Mouse (Mus musculus): ENCODE measurements at regions not wholly inside any gene's neighbourhood (a gene's known extent, or its start where the extent isn't known, plus 50 kb on each side); places are given as distances from the start of the nearest gene placed in this dataset.

DNA sequence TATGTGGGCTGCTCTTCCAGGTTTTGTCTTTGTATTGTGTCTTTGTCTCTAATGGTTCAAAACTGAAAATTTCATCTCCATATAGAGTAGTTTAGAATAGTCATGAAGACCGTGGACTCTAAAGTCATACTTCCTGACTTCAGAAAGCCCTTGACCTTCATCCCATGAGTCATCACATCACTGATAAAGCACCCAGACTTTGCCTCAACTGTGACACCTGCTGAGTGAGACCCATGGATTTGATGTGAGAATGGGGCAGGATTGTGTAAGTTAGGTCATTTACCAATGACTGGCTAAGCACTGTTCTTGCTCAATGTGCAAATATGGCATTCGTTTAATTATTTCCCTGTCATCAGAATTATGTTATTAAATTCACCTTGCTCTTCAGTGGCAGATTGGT lies 714.2 kb downstream of the Tmem132b start:
- no peaks in the 10 kb centered on the region for H3K36me3 ChIP-seq (replicated peaks; ENCODE audit: control insufficient read depth, insufficient read depth)
- ATAC-seq (ENCODE audit: low FRiP score) (no peak), DNase-seq (ENCODE audit: low spot score) (no peak)
- no peak overlapping the region for H3K27ac ChIP-seq
- H3K4me2 ChIP-seq (replicated peaks): no peak overlapping the region
- no peak overlapping the region for H3K4me3 ChIP-seq (replicated peaks; ENCODE audit: low read length)
- no peaks in the 10 kb centered on the region for H3K9me3 ChIP-seq (ENCODE audit: control insufficient read depth, low read length)
- WGBS: 93% methylated on average over 2 of the region's 2 CpGs
- H3K27me3 ChIP-seq (ENCODE audit: control insufficient read depth, insufficient read depth, low read length): no peaks in the 10 kb centered on the region
- no peak overlapping the region for H3K9ac ChIP-seq
- H3K4me1 ChIP-seq (replicated peaks; ENCODE audit: control insufficient read depth, insufficient read depth, low read length): no peaks in the 10 kb centered on the region

DNA sequence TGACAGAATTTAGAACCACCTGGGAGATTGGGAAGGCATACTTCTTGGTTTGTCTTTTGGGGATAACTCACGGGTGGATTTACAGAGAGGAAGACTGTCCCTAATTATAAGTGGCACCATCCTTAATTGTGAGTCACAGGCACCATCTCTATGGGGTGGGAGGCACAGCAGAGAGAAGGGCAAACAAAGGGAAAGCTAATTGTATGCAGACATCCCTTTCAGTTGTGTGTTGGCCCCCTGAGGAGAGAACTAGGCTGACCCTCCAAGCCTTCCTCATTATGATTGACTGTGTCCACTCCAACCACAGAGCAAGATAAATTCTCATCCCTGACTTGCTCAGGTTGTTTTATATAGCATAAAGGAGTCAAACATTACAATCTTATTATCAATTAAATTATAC lies 718.8 kb downstream of the Tmem132b start:
- no peaks in the 10 kb centered on the region for H3K36me3 ChIP-seq (replicated peaks; ENCODE audit: control insufficient read depth, insufficient read depth)
- no peak overlapping the region for H3K4me3 ChIP-seq (replicated peaks; ENCODE audit: low read length)
- no peaks in the 10 kb centered on the region for H3K27me3 ChIP-seq (ENCODE audit: control insufficient read depth, insufficient read depth, low read length)
- WGBS: 10% methylated on average over 1 of the region's 1 CpGs
- H3K4me2 ChIP-seq (replicated peaks): no peak overlapping the region
- no peak overlapping the region for H3K27ac ChIP-seq
- ATAC-seq (ENCODE audit: low FRiP score): no peak
- no peak overlapping the region for H3K9ac ChIP-seq
- no peak for DNase-seq (ENCODE audit: low spot score)
- H3K9me3 ChIP-seq (ENCODE audit: control insufficient read depth, low read length): no peaks in the 10 kb centered on the region
- no peaks in the 10 kb centered on the region for H3K4me1 ChIP-seq (replicated peaks; ENCODE audit: control insufficient read depth, insufficient read depth, low read length)

DNA sequence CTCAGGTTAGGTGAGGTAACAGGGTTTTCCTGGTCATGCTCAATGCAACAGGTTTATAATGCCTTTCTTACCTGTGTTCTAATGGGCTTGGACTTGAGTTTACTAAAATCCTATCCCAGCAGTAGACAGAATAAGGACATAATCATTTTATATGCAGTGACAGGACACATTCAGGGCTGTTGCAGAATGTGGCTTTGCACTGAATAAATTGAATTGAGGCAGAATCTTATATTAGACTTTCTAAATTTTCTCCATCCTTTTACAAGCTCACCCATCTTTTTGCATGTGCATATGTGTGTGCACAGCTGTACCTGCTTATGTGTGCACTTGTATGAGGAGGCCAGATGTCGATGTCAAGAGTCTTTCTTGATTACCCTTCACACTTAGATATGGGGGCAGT lies 723.1 kb downstream of the Tmem132b start:
- H3K27ac ChIP-seq: no peak overlapping the region
- H3K4me3 ChIP-seq (replicated peaks; ENCODE audit: low read length): no peak overlapping the region
- no peak for DNase-seq (ENCODE audit: low spot score)
- no peak overlapping the region for H3K9ac ChIP-seq
- ATAC-seq (ENCODE audit: low FRiP score): no peak
- no peaks in the 10 kb centered on the region for H3K36me3 ChIP-seq (replicated peaks; ENCODE audit: control insufficient read depth, insufficient read depth)
- no peak overlapping the region for H3K4me2 ChIP-seq (replicated peaks)
- H3K27me3 ChIP-seq (ENCODE audit: control insufficient read depth, insufficient read depth, low read length): no peaks in the 10 kb centered on the region
- H3K9me3 ChIP-seq (ENCODE audit: control insufficient read depth, low read length): no peaks in the 10 kb centered on the region
- 88% methylated on average over 1 of the region's 1 CpGs for WGBS
- H3K4me1 ChIP-seq (replicated peaks; ENCODE audit: control insufficient read depth, insufficient read depth, low read length): no peaks in the 10 kb centered on the region

DNA sequence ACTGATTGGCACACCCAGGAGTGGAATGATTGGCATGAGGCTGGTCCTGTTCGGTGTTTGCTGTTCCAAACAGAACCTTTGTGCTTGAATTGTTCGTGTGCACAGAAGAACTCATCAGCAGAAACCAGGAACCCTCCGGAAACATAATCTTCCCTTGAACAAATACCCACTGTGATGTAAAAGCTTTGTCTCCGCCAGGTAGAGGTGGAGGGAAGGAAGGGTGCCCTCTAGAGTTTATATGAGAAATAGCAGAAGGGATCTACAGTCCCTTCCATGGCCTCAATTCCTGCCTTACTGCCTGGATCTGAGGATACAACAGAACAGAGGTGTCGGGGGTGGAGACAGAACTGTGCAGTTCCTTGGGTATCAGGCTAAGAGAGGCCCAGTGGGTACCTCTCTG lies 726.3 kb downstream of the Tmem132b start:
- H3K9me3 ChIP-seq (ENCODE audit: control insufficient read depth, low read length): no peaks in the 10 kb centered on the region
- H3K4me1 ChIP-seq (replicated peaks; ENCODE audit: control insufficient read depth, insufficient read depth, low read length): no peaks in the 10 kb centered on the region
- no peak overlapping the region for H3K4me3 ChIP-seq (replicated peaks; ENCODE audit: low read length)
- no peaks in the 10 kb centered on the region for H3K27me3 ChIP-seq (ENCODE audit: control insufficient read depth, insufficient read depth, low read length)
- DNase-seq (ENCODE audit: low spot score) (no peak), ATAC-seq (ENCODE audit: low FRiP score) (no peak)
- no peak overlapping the region for H3K27ac ChIP-seq
- WGBS: 84% methylated on average over 5 of the region's 5 CpGs
- H3K36me3 ChIP-seq (replicated peaks; ENCODE audit: control insufficient read depth, insufficient read depth): no peaks in the 10 kb centered on the region
- no peak overlapping the region for H3K9ac ChIP-seq
- no peak overlapping the region for H3K4me2 ChIP-seq (replicated peaks)

DNA sequence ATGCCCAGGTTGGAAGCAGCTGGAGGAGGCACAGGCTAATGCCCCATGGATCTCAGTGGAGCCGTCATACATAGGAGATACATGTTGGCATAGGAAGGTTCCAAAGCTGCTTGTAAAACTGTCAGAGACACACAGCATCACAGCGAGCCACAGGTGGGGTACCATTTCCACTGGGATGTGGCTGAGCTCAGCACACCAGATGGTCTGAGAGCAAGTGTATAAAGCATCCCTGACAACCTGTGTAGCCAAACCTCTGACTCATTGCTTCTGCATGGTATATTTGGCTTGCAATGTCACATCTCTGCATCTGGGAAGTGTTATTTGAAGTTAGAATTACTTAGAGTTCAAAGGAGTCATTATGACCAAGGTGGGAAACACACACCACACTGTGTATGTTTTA lies 734.9 kb downstream of the Tmem132b start:
- Histone ChIP-seq H3K4me3 (replicated peaks; ENCODE audit: low read length) (no peak overlapping the region), H3K27ac (no peak overlapping the region), H3K9ac (no peak overlapping the region), H3K27me3 (ENCODE audit: control insufficient read depth, insufficient read depth, low read length) (no peaks in the 10 kb centered on the region), H3K36me3 (replicated peaks; ENCODE audit: control insufficient read depth, insufficient read depth) (no peaks in the 10 kb centered on the region), H3K4me2 (replicated peaks) (no peak overlapping the region), H3K4me1 (replicated peaks; ENCODE audit: control insufficient read depth, insufficient read depth, low read length) (no peaks in the 10 kb centered on the region), H3K9me3 (ENCODE audit: control insufficient read depth, low read length) (no peaks in the 10 kb centered on the region)
- no peak for ATAC-seq (ENCODE audit: low FRiP score)
- 89% methylated on average over 2 of the region's 2 CpGs for WGBS
- no peak for DNase-seq (ENCODE audit: low spot score)

DNA sequence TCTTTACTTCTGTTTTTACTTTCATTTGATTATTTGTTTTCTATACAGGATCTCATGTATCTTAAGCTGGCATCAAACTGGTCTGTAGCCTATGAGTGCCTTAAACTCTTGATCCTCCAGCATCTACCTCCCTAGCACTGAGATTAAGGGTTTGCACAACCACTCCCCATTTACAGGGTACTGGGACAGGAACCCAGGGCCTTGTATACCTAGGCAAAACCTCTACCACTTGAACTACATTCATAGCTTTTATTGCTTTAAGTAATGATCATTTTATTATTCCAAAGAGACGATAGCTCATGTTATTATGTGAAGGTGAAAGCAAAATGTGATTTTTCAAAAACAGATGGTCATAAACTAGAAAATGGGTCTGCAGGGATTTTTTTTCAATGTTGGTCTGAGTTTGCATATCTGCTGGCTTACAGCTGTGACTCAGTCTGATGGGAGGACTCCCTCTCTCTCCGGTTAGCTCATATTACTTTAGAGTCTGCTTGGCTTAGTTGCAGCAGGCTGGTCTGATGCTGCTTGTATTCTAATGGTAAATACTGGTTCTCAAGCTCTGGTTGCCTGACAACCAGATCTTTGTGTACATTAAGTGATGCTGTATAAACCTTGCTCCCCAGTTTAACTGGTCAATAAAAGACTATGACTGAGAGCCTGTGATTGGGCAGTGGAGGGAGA lies 735.5 kb downstream of the Tmem132b start:
- Histone ChIP-seq H3K4me1 (replicated peaks; ENCODE audit: control insufficient read depth, insufficient read depth, low read length) (no peaks in the 10 kb centered on the region), H3K36me3 (replicated peaks; ENCODE audit: control insufficient read depth, insufficient read depth) (no peaks in the 10 kb centered on the region), H3K4me3 (replicated peaks; ENCODE audit: low read length) (no peak overlapping the region), H3K9me3 (ENCODE audit: control insufficient read depth, low read length) (no peaks in the 10 kb centered on the region), H3K27ac (no peak overlapping the region), H3K27me3 (ENCODE audit: control insufficient read depth, insufficient read depth, low read length) (no peaks in the 10 kb centered on the region), H3K9ac (no peak overlapping the region), H3K4me2 (replicated peaks) (no peak overlapping the region)
- ATAC-seq (ENCODE audit: low FRiP score) (no peak), DNase-seq (ENCODE audit: low spot score) (no peak)
- 73% methylated on average over 2 of the region's 2 CpGs for WGBS

DNA sequence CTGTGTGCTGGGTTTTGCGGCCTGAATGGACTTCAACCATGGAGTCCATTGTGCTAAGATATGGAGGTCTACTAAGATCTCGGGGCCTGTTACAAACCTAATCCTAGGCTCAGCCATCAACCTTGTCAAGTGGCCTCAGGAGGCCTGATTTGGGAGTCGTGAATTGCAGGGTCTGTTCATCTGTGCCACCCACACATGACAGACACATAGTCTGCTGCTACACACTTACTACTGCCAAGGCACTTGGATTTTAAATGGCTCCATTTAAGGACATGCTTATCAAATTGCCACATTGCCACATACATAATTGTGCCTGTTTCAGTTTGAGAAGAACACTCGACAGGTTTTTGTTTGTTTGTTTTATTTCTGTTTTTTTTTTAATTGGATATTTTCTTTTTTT lies 737.0 kb downstream of the Tmem132b start:
- Histone ChIP-seq H3K4me2 (replicated peaks) (no peak overlapping the region), H3K27ac (no peak overlapping the region), H3K4me1 (replicated peaks; ENCODE audit: control insufficient read depth, insufficient read depth, low read length) (no peaks in the 10 kb centered on the region), H3K4me3 (replicated peaks; ENCODE audit: low read length) (no peak overlapping the region), H3K9ac (no peak overlapping the region), H3K9me3 (ENCODE audit: control insufficient read depth, low read length) (no peaks in the 10 kb centered on the region), H3K27me3 (ENCODE audit: control insufficient read depth, insufficient read depth, low read length) (no peaks in the 10 kb centered on the region), H3K36me3 (replicated peaks; ENCODE audit: control insufficient read depth, insufficient read depth) (no peaks in the 10 kb centered on the region)
- ATAC-seq (ENCODE audit: low FRiP score): no peak
- no peak for DNase-seq (ENCODE audit: low spot score)
- 77% methylated on average over 4 of the region's 4 CpGs for WGBS

DNA sequence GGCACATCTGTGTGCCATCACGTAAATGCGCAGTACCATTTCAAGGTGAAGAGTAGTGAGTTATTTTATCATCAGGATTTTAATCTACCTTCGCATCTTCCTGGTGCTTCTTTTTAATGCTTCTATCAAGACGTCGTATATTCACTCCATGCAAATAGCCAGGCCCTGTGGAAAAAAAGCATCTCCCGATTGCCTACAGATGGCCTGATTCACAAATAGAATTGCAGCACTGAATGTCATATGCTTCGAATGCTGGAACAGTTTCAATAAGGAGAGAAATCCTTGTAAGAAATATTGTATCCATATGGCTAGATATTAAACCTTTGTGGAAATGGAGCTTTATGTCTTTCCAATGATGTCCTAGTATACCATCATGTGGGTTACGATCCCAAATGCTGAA lies 742.7 kb downstream of the Tmem132b start:
- no peak overlapping the region for H3K27ac ChIP-seq
- no peak overlapping the region for H3K4me2 ChIP-seq (replicated peaks)
- no peak overlapping the region for H3K4me3 ChIP-seq (replicated peaks; ENCODE audit: low read length)
- no peak for ATAC-seq (ENCODE audit: low FRiP score)
- H3K27me3 ChIP-seq (ENCODE audit: control insufficient read depth, insufficient read depth, low read length): no peaks in the 10 kb centered on the region
- H3K9ac ChIP-seq: no peak overlapping the region
- no peak for DNase-seq (ENCODE audit: low spot score)
- 81% methylated on average over 8 of the region's 8 CpGs for WGBS
- H3K4me1 ChIP-seq (replicated peaks; ENCODE audit: control insufficient read depth, insufficient read depth, low read length): no peaks in the 10 kb centered on the region
- no peaks in the 10 kb centered on the region for H3K36me3 ChIP-seq (replicated peaks; ENCODE audit: control insufficient read depth, insufficient read depth)
- H3K9me3 ChIP-seq (ENCODE audit: control insufficient read depth, low read length): no peaks in the 10 kb centered on the region

DNA sequence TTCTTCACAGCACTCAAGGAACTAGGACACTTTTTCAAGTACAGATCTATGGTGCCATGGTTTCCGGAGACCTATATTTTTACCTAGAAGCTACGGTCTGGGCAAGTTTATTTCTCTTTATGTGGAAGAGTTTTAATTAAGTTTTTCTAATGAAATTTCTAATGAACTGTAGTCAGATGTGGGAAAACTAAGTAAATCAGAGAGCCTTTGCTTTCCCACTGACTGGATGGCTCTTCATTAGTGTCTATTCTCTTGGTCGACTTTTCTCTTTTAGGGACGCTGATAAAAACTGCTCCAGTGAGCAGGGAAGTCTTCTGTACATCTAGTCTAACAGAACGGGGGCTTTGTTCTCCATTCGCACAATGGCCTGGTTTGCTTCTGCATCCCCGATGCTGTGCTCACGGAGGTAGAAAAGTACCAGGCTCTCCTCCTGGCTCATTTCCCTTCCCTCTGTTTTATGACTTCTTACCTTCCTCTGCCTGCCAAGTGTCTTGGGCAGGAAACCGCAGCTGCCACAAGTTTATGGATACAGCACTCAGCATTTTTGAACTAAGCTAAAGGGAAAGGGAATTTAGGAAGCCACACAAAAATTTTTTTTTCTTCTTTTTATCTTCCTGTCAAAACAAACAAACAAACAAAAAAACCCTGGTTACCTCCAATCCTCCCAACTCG lies 749.6 kb downstream of the Tmem132b start:
- DNase-seq (ENCODE audit: low spot score): no peak
- 17% methylated on average over 10 of the region's 10 CpGs for WGBS

DNA sequence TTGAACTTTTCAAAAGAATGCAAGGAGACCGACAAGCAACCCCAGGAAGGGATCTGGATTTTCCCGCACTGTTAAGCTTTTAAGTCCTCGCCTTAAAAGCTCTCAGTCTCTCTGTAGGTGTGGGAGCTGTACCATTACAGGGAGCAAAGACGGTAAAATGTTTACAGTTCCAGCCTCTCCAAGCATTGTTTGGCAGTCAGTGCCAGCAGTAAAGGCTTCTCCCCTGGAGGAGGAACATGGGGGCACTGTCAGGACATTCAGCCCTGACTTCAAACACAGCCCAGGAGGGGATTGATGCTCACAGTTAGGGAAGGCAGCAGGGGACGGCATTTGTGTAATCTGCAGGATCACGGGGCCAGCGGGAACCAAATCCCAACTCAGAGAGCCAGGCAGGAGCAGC lies 750.2 kb downstream of the Tmem132b start:
- WGBS: 6% methylated on average over 7 of the region's 7 CpGs
- no peak overlapping the region for H3K4me2 ChIP-seq (replicated peaks)

More for the DNA sequence above, 749.6 kb downstream of the Tmem132b start:
- no peak for ATAC-seq (ENCODE audit: low FRiP score)
- Histone ChIP-seq H3K27ac (no peak overlapping the region), H3K9me3 (ENCODE audit: control insufficient read depth, low read length) (no peaks in the 10 kb centered on the region), H3K36me3 (replicated peaks; ENCODE audit: control insufficient read depth, insufficient read depth) (no peaks in the 10 kb centered on the region), H3K4me2 (replicated peaks) (no peak overlapping the region), H3K9ac (no peak overlapping the region), H3K4me1 (replicated peaks; ENCODE audit: control insufficient read depth, insufficient read depth, low read length) (no peaks in the 10 kb centered on the region), H3K27me3 (ENCODE audit: control insufficient read depth, insufficient read depth, low read length) (no peaks in the 10 kb centered on the region), H3K4me3 (replicated peaks; ENCODE audit: low read length) (no peak overlapping the region)

More for the DNA sequence above, 750.2 kb downstream of the Tmem132b start:
- H3K27ac ChIP-seq: no peak overlapping the region
- H3K9ac ChIP-seq: no peak overlapping the region
- H3K4me3 ChIP-seq (replicated peaks; ENCODE audit: low read length): no peak overlapping the region
- no peaks in the 10 kb centered on the region for H3K27me3 ChIP-seq (ENCODE audit: control insufficient read depth, insufficient read depth, low read length)
- H3K4me1 ChIP-seq (replicated peaks; ENCODE audit: control insufficient read depth, insufficient read depth, low read length): no peaks in the 10 kb centered on the region
- H3K36me3 ChIP-seq (replicated peaks; ENCODE audit: control insufficient read depth, insufficient read depth): no peaks in the 10 kb centered on the region
- ATAC-seq (ENCODE audit: low FRiP score) (no peak), DNase-seq (ENCODE audit: low spot score) (no peak)
- no peaks in the 10 kb centered on the region for H3K9me3 ChIP-seq (ENCODE audit: control insufficient read depth, low read length)
